Mouse (Mus musculus) megakaryocyte, adult 5-6 weeks (primary cell): ENCODE results near the gene Vmn1r181. TPM values are rescaled to one million over a fixed set of nuclear protein-coding genes. Genes with fewer than 3 reads are reported as not detected.
"Not testable (repeated sequence)": the region's sequence is repeated elsewhere in the genome, so short reads cannot be mapped to it uniquely, and the experiment has no call there.

ENCODE experiments used
- ATAC-seq: 2 replicates; pipeline ENCODE4 v1.8.0; 2016; ENCODE audit warnings: mild to moderate bottlenecking, inconsistent platforms; ENCODE audit not compliant: poor library complexity, severe bottlenecking
- total RNA-seq, 2 experiments: library from RNA; stranded (forward) in 1 of 2; stranded (reverse) in 1 of 2; fragments of 153-499, 151-499 nt in 1 of 2; fragments of 221-1000, 200-1000 nt in 1 of 2; gene quantifications; 2 replicates each; pipeline versions ENCODE4 v1.2.3 to v1.2.4; 2015 to 2017

Gene Vmn1r181
- total RNA-seq (2015) (not detected in 2 replicates), total RNA-seq (2017) (not detected in 2 replicates)

DNA sequence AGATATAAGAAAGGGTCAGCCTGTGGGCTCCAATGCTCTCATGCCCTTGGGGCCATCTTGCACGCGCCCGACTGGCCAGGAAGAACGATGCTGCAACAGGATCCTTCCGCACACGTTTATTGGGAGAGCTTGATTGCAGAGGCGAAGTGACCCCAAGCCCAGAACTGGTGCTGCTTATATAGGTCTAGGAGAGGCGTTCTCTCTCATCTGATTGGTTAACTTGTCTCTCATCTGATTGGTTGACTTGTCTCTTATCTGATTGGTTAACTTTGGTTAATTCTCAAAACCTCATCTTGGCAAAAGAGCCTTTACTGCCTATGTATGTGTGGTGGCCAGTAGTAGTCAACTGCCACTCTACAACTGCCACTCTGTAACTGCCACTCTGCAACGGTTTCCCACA lies at the start of gene Vmn1r181:
Gene Vmn1r181 (plus strand): TSS at position 301 of the 400 bp plus-strand sequence.
- ATAC-seq, result not testable (repeated sequence)

- ATAC-seq, result no peak
Observed at GRCm38 (mm10) chr7:23926678-23927077, 47.7 kb upstream of the Vmn1r181 start, which contains the start of gene Vmn1r179. Gene Vmn1r179 (plus strand): TSS chr7:23926978.

DNA sequence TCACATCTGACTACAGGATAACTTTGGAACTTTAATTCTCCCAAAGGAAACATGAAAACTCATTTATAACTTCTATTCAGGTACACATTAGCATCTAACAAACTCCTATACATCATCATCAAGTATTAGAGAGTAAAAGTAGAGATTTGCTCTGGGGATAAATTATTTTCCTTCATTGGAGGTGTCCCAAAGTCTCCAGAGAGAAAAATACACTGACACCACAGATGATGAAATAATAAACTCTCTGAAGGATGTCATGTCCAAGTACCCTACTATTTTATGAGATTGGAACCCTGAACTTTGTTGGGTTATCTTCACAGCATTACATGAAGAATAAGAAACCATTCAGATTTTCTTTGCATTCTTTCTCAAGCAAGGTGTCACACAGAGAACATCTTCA lies 24.1 kb upstream of the Vmn1r181 start, which contains the start of gene Vmn1r180:
Gene Vmn1r180 (plus strand): TSS at position 301 of the 400 bp plus-strand sequence.
- ATAC-seq, result no peak

- ATAC-seq, result not testable (repeated sequence)
Observed at GRCm38 (mm10) chr7:23968044-23968443, 6.4 kb upstream of the Vmn1r181 start.

DNA sequence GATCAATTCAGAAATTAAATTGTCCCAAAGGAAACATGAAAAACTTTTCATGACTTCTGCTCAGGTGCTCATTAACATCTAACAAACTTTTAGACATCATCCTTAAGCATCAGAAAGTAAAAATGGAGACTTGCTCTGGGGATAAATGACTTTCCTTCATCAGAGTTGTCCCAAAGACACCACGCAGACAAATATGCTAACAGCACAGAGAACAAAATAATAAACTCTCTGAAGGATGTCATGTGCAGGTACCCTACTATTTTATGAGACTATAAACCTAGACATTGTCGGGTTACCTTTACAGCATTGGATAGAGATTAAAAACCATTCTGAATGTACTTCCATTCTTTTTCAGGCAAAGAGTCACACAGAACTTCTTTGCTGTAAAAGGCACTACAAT lies 27.0 kb downstream of the Vmn1r181 start, which contains the start of gene V1rd19:
Gene V1rd19 (plus strand): TSS at position 301 of the 400 bp plus-strand sequence.
- ATAC-seq, result no peak

Other genes with a start within 250 kb of the Vmn1r181 start
- gene Vmn1r174, start 222.3 kb upstream of the Vmn1r181 start, total RNA-seq (2015), result not detected in 2 replicates
- not detected in 2 replicates for gene Vmn1r174, start 222.3 kb upstream of the Vmn1r181 start, total RNA-seq (2017)
- not detected in 2 replicates for gene Vmn1r175, start 164.0 kb upstream of the Vmn1r181 start, total RNA-seq (2015)
- gene Vmn1r175, start 164.0 kb upstream of the Vmn1r181 start, total RNA-seq (2017), result not detected in 2 replicates
- gene Vmn1r176, start 137.2 kb upstream of the Vmn1r181 start, total RNA-seq (2015), result not detected in 2 replicates
- not detected in 2 replicates for gene Vmn1r176, start 137.2 kb upstream of the Vmn1r181 start, total RNA-seq (2017)
- not detected in 2 replicates for gene Vmn1r177, start 108.2 kb upstream of the Vmn1r181 start, total RNA-seq (2015)
- gene Vmn1r177, start 108.2 kb upstream of the Vmn1r181 start, total RNA-seq (2017), result not detected in 2 replicates
- gene Vmn1r178, start 82.6 kb upstream of the Vmn1r181 start, total RNA-seq (2015), result not detected in 2 replicates
- not detected in 2 replicates for gene Vmn1r178, start 82.6 kb upstream of the Vmn1r181 start, total RNA-seq (2017)
- not detected in 2 replicates for gene Vmn1r179, start 47.6 kb upstream of the Vmn1r181 start, total RNA-seq (2015)
- gene Vmn1r179, start 47.6 kb upstream of the Vmn1r181 start, total RNA-seq (2017), result not detected in 2 replicates
- not detected in 2 replicates for gene Vmn1r180, start 24.0 kb upstream of the Vmn1r181 start, total RNA-seq (2015)
- not detected in 2 replicates for gene Vmn1r180, start 24.0 kb upstream of the Vmn1r181 start, total RNA-seq (2017)
- gene V1rd19, start 27.1 kb downstream of the Vmn1r181 start, total RNA-seq (2015), result not detected in 2 replicates
- not detected in 2 replicates for gene V1rd19, start 27.1 kb downstream of the Vmn1r181 start, total RNA-seq (2017)
- gene Vmn1r183, start 78.6 kb downstream of the Vmn1r181 start, total RNA-seq (2015), result not detected in 2 replicates
- gene Vmn1r183, start 78.6 kb downstream of the Vmn1r181 start, total RNA-seq (2017), result not detected in 2 replicates
- gene Zfp180, start 107.3 kb downstream of the Vmn1r181 start, total RNA-seq (2015), result 14.0 and 14.8 TPM in 2 replicates
- gene Zfp180, start 107.3 kb downstream of the Vmn1r181 start, total RNA-seq (2017), result 15.7 and 18.7 TPM in 2 replicates
- gene Zfp112, start 137.7 kb downstream of the Vmn1r181 start, total RNA-seq (2015), result 0.60 and 0.89 TPM in 2 replicates
- 0.29 and 0.81 TPM in 2 replicates for gene Zfp112, start 137.7 kb downstream of the Vmn1r181 start, total RNA-seq (2017)
- 4.5 and 8.1 TPM in 2 replicates for gene Zfp235, start 159.6 kb downstream of the Vmn1r181 start, total RNA-seq (2015)
- gene Zfp235, start 159.6 kb downstream of the Vmn1r181 start, total RNA-seq (2017), result 3.7 and 4.7 TPM in 2 replicates
- gene Zfp114, start 200.4 kb downstream of the Vmn1r181 start, total RNA-seq (2015), result 0.71 and 0.80 TPM in 2 replicates
- 0.11 and 0.65 TPM in 2 replicates for gene Zfp114, start 200.4 kb downstream of the Vmn1r181 start, total RNA-seq (2017)
- gene Zfp111, start 236.8 kb downstream of the Vmn1r181 start, total RNA-seq (2015), result 6.0 and 6.8 TPM in 2 replicates
- 6.8 and 8.9 TPM in 2 replicates for gene Zfp111, start 236.8 kb downstream of the Vmn1r181 start, total RNA-seq (2017)